Mouse (Mus musculus) G1E (cell line): ENCODE data around the gene Pak4.
"Not testable (repeated sequence)": the region's sequence is repeated elsewhere in the genome, so short reads cannot be mapped to it uniquely, and the experiment has no call there.

Source experiments
- CTCF ChIP-seq: IDR thresholded peaks from 2 replicates; pipeline ENCODE4 v1.5.1; 2012; ENCODE audit warnings: low read depth, low read length, inconsistent platforms, mixed read lengths
- GATA1 ChIP-seq: IDR thresholded peaks from 2 replicates; pipeline ENCODE4 v1.6.1; 2012; ENCODE audit warnings: borderline replicate concordance, low read length, inconsistent platforms, mixed read lengths
- GATA2 ChIP-seq: IDR thresholded peaks from 2 replicates; pipeline ENCODE4 v1.6.1; 2012; ENCODE audit warnings: low read depth, low read length, inconsistent platforms, borderline replicate concordance
- POLR2AphosphoS5 ChIP-seq: IDR thresholded peaks from 2 replicates; pipeline ENCODE4 v1.6.1; 2012; ENCODE audit warnings: low read depth, low read length, inconsistent platforms; ENCODE audit not compliant: insufficient replicate concordance
- TAL1 ChIP-seq: conservative IDR thresholded peaks from 2 replicates; pipeline ENCODE4 v1.6.1; 2012; ENCODE audit warnings: low read depth, low read length, inconsistent platforms, mixed read lengths

DNA sequence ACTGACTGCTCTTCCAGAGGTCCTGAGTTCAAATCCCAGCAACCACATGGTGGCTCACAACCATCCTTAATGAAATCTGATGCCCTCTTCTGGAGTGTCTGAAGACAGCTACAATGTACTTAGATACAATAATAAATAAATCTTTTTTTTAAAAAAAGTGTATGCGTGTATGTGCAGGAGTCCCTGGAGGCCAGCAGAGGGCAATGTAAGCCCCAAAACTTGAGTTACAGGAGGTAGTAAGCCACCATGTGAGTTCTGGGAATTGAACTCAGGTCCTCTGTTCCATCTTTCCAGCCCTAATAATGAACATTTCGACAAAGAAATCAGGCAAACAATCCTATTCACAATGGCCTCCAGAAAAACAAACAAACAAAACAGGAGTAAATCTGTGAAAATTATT, 5.8 kb upstream of the Pak4 start:
- TF ChIP-seq CTCF, POLR2AphosphoS5, TAL1, GATA1, GATA2: not testable (repeated sequence)
